Mouse (Mus musculus): ENCODE data around the gene Ndst4. TPM values are rescaled to one million over a fixed set of nuclear protein-coding genes. Genes with fewer than 3 reads are reported as not detected.

Gene Ndst4
- total RNA-seq (2021): not detected
- long read RNA-seq, experiment 1: 0 reads
- long read RNA-seq, experiment 2: 0 reads

GRCm38 (mm10) chr3:125403601-125404396, at the start of gene Ndst4:
TSS of gene Ndst4 (plus strand) at chr3:125404076.
- intact Hi-C loops (cut with DNase I): no loop called here
- no peak for DNase-seq

GRCm38 (mm10) chr3:125397443-125397842, 6.4 kb upstream of the Ndst4 start:
- intact Hi-C loops (cut with DNase I): no loop called here
- DNase-seq: no peak

GRCm38 (mm10) chr3:125406456-125406855, 2.6 kb downstream of the Ndst4 start:
- no peak for DNase-seq
- intact Hi-C loops (cut with DNase I): no loop called here

GRCm38 (mm10) chr3:125406991-125407390, 3.1 kb downstream of the Ndst4 start:
- intact Hi-C loops (cut with DNase I): no loop called here

GRCm38 (mm10) chr3:125466894-125467652, 63.2 kb downstream of the Ndst4 start:
- no peak for DNase-seq
- intact Hi-C loops (cut with DNase I): no loop called here

More at GRCm38 (mm10) chr3:125406991-125407390, 3.1 kb downstream of the Ndst4 start:
- DNase-seq: no peak

GRCm38 (mm10) chr3:125510102-125510501, 106.2 kb downstream of the Ndst4 start:
- DNase-seq: no peak
- intact Hi-C loops (cut with DNase I): no loop called here

GRCm38 (mm10) chr3:125533371-125533770, 129.5 kb downstream of the Ndst4 start:
- intact Hi-C loops (cut with DNase I): no loop called here
- no peak for DNase-seq

GRCm38 (mm10) chr3:125570602-125571001, 166.7 kb downstream of the Ndst4 start:
- no peak for DNase-seq
- intact Hi-C loops (cut with DNase I): no loop called here

GRCm38 (mm10) chr3:125632233-125632632, 228.4 kb downstream of the Ndst4 start:
- intact Hi-C loops (cut with DNase I): no loop called here
- no peak for DNase-seq

- intact Hi-C loops (cut with DNase I): no loop called here
- DNase-seq: no peak
Observed at GRCm38 (mm10) chr3:125655009-125655635, 251.2 kb downstream of the Ndst4 start.

GRCm38 (mm10) chr3:125660114-125660717, 256.3 kb downstream of the Ndst4 start:
- DNase-seq: no peak
- intact Hi-C loops (cut with DNase I): no loop called here

GRCm38 (mm10) chr3:125660884-125661532, 257.1 kb downstream of the Ndst4 start:
- intact Hi-C loops (cut with DNase I): no loop called here

GRCm38 (mm10) chr3:125673997-125674794, 270.3 kb downstream of the Ndst4 start:
- no peak for DNase-seq
- intact Hi-C loops (cut with DNase I): no loop called here

More at GRCm38 (mm10) chr3:125660884-125661532, 257.1 kb downstream of the Ndst4 start:
- DNase-seq: no peak

- no peak for DNase-seq
- intact Hi-C loops (cut with DNase I): no loop called here
Observed at GRCm38 (mm10) chr3:125675211-125675896, 271.5 kb downstream of the Ndst4 start.

- intact Hi-C loops (cut with DNase I): no loop called here
- no peak for DNase-seq
Observed at GRCm38 (mm10) chr3:125678924-125679323, 275.0 kb downstream of the Ndst4 start.

- DNase-seq: no peak
- intact Hi-C loops (cut with DNase I): no loop called here
Observed at GRCm38 (mm10) chr3:125683460-125684230, 279.8 kb downstream of the Ndst4 start.

- intact Hi-C loops (cut with DNase I): no loop called here
- DNase-seq: no peak
Observed at GRCm38 (mm10) chr3:125684583-125684982, 280.7 kb downstream of the Ndst4 start.

GRCm38 (mm10) chr3:125687601-125688000, 283.7 kb downstream of the Ndst4 start:
- DNase-seq: no peak
- intact Hi-C loops (cut with DNase I): no loop called here

Measured in heart, postnatal 14 days (tissue).